Mouse (Mus musculus) MEL (cell line): Measurements from ENCODE around the gene Cald1. TPM values are rescaled to one million over a fixed set of nuclear protein-coding genes. Genes with fewer than 3 reads are reported as not detected.
A peak's percentile ranks its signal among the peaks of the same experiment; 100 is the strongest.

Experiments used
- DNase-seq: peaks from one replicate; pipeline ENCODE4 v3.0.0; 2011; ENCODE audit warnings: low read depth, low spot score
- H3K27ac ChIP-seq: 2 replicates; pipeline ENCODE4 v1.5.1; 2012; ENCODE audit warnings: low read depth, mild to moderate bottlenecking, control low read depth, low read length, moderate library complexity; ENCODE audit not compliant: control insufficient read depth
- H3K27me3 ChIP-seq, 2 experiments: fragments of 150-350 bp in 1 of 2; sonication (generic) in 1 of 2; 2 replicates each; pipeline ENCODE4 v1.6.1; 2012; ENCODE audit warnings: low read length in 2 of 2, mild to moderate bottlenecking in 2 of 2, improper control_type of control experiment in 1 of 2, moderate library complexity in 1 of 2; ENCODE audit not compliant: insufficient read depth in 2 of 2, control insufficient read depth in 1 of 2
- H3K36me3 ChIP-seq, 2 experiments: 2 replicates each; pipeline ENCODE4 v1.6.1; 2012 to 2014; ENCODE audit warnings: low read length in 2 of 2, improper control_type of control experiment in 1 of 2, inconsistent platforms in 1 of 2, mild to moderate bottlenecking in 1 of 2; ENCODE audit not compliant: insufficient read depth in 2 of 2, control insufficient read depth in 1 of 2
- H3K4me1 ChIP-seq, 2 experiments: fragments of 150-350 bp in 1 of 2; sonication (generic) in 1 of 2; 2 replicates each; pipeline ENCODE4 v1.6.1; 2012; ENCODE audit warnings: low read length in 2 of 2, improper control_type of control experiment in 1 of 2, mild to moderate bottlenecking in 1 of 2; ENCODE audit not compliant: insufficient read depth in 2 of 2, control insufficient read depth in 1 of 2
- H3K4me3 ChIP-seq, 2 experiments: fragments of 150-350 bp in 1 of 2; sonication (generic) in 1 of 2; 2 replicates each; pipeline ENCODE4 v1.5.1; 2012; ENCODE audit warnings: low read depth in 2 of 2, low read length in 2 of 2, mild to moderate bottlenecking in 2 of 2, moderate library complexity in 2 of 2, control low read depth in 1 of 2, improper control_type of control experiment in 1 of 2; ENCODE audit not compliant: control insufficient read depth in 1 of 2, insufficient read depth in 1 of 2
- H3K79me2 ChIP-seq: 2 replicates; pipeline ENCODE4 v1.6.1; 2012; ENCODE audit warnings: mild to moderate bottlenecking, low read length, moderate library complexity; ENCODE audit not compliant: control insufficient read depth, poor library complexity, insufficient read depth
- H3K9ac ChIP-seq: 2 replicates; pipeline ENCODE4 v1.6.1; 2012; ENCODE audit warnings: low read depth, mild to moderate bottlenecking, control low read depth, low read length, moderate library complexity; ENCODE audit not compliant: control insufficient read depth, poor library complexity, severe bottlenecking
- H3K9me3 ChIP-seq: fragments of 150-350 bp; sonication (generic); replicated peaks from 2 replicates; pipeline ENCODE4 v1.6.1; 2012; ENCODE audit warnings: mild to moderate bottlenecking, low read length, improper control_type of control experiment, moderate library complexity; ENCODE audit not compliant: insufficient read depth
- CHD1 ChIP-seq: IDR thresholded peaks from 2 replicates; pipeline ENCODE4 v1.6.1; 2012; ENCODE audit warnings: low read depth, mild to moderate bottlenecking, inconsistent platforms, low read length, improper control_type of control experiment
- CHD2 ChIP-seq: IDR thresholded peaks from 2 replicates; pipeline ENCODE4 v1.6.1; 2011; ENCODE audit warnings: low read length, improper control_type of control experiment
- ETS1 ChIP-seq: IDR thresholded peaks from 2 replicates; pipeline ENCODE4 v1.6.1; 2012; ENCODE audit warnings: low read depth, mild to moderate bottlenecking, inconsistent platforms, low read length, improper control_type of control experiment, moderate library complexity
- GABPA ChIP-seq: IDR thresholded peaks from 2 replicates; pipeline ENCODE4 v1.6.1; 2012; ENCODE audit warnings: low read depth, mild to moderate bottlenecking, inconsistent platforms, low read length, improper control_type of control experiment, moderate library complexity
- HCFC1 ChIP-seq: IDR thresholded peaks from 2 replicates; pipeline ENCODE4 v1.6.1; 2012; ENCODE audit warnings: low read depth, mild to moderate bottlenecking, inconsistent platforms, low read length, improper control_type of control experiment, moderate library complexity
- JUND ChIP-seq: IDR thresholded peaks from 2 replicates; pipeline ENCODE4 v1.6.1; 2011; ENCODE audit warnings: low read depth, mild to moderate bottlenecking, improper control_type of control experiment, low read length
- MAX ChIP-seq: IDR thresholded peaks from 2 replicates; pipeline ENCODE4 v1.6.1; 2011; ENCODE audit warnings: low read length, improper control_type of control experiment
- MAZ ChIP-seq: IDR thresholded peaks from 2 replicates; pipeline ENCODE4 v1.6.1; 2012; ENCODE audit warnings: low read depth, mild to moderate bottlenecking, inconsistent platforms, low read length, improper control_type of control experiment
- MEF2A ChIP-seq: IDR thresholded peaks from 2 replicates; pipeline ENCODE4 v1.6.1; 2014; ENCODE audit warnings: low read depth, mild to moderate bottlenecking, inconsistent platforms, low read length, improper control_type of control experiment; ENCODE audit not compliant: poor library complexity, insufficient replicate concordance, severe bottlenecking; ENCODE audit errors: extremely low read depth
- POLR2AphosphoS2 ChIP-seq: IDR thresholded peaks from 2 replicates; pipeline ENCODE4 v1.6.1; 2011; ENCODE audit warnings: low read length, improper control_type of control experiment
- RAD21 ChIP-seq: IDR thresholded peaks from 2 replicates; pipeline ENCODE4 v1.6.1; 2011; ENCODE audit warnings: mild to moderate bottlenecking, low read depth, low read length, improper control_type of control experiment
- RCOR1 ChIP-seq: IDR thresholded peaks from 2 replicates; pipeline ENCODE4 v1.6.1; 2012; ENCODE audit warnings: low read depth, mild to moderate bottlenecking, inconsistent platforms, low read length, improper control_type of control experiment
- SIN3A ChIP-seq: IDR thresholded peaks from 2 replicates; pipeline ENCODE4 v1.6.1; 2012; ENCODE audit warnings: low read length, improper control_type of control experiment, inconsistent platforms
- SMC3 ChIP-seq: IDR thresholded peaks from 2 replicates; pipeline ENCODE4 v1.6.1; 2011; ENCODE audit warnings: low read depth, low read length, improper control_type of control experiment
- TBP ChIP-seq: IDR thresholded peaks from 2 replicates; pipeline ENCODE4 v1.8.0; 2011; ENCODE audit warnings: low read depth, low read length, improper control_type of control experiment
- ZMIZ1 ChIP-seq: IDR thresholded peaks from 2 replicates; pipeline ENCODE4 v1.6.1; 2012; ENCODE audit warnings: low read depth, mild to moderate bottlenecking, inconsistent platforms, low read length, improper control_type of control experiment, moderate library complexity
- ZNF384 ChIP-seq: IDR thresholded peaks from 2 replicates; pipeline ENCODE4 v1.6.1; 2012; ENCODE audit warnings: low read depth, mild to moderate bottlenecking, inconsistent platforms, low read length, improper control_type of control experiment
- polyA plus RNA-seq, 2 experiments: library from polyadenylated mRNA; stranded (reverse) in 1 of 2; unstranded in 1 of 2; fragments of >175 nt in 1 of 2; fragments of >200 nt in 1 of 2; gene quantifications; 2 replicates each; pipeline versions ENCODE4 v1.2.1 to v1.2.4; 2012; ENCODE audit warnings: low replicate concordance in 2 of 2, low read depth in 1 of 2; ENCODE audit not compliant: insufficient read length in 2 of 2, insufficient read depth in 1 of 2, missing spikeins in 1 of 2
- total RNA-seq: library from RNA; depleted of rRNA; stranded (reverse); fragments of 300-350 nt; gene quantifications from 2 replicates; pipeline ENCODE4 v1.2.3, GENCODE M21; 2012

Gene Cald1
- total and polyA plus RNA-seq, 3 experiments: not detected

DNA sequence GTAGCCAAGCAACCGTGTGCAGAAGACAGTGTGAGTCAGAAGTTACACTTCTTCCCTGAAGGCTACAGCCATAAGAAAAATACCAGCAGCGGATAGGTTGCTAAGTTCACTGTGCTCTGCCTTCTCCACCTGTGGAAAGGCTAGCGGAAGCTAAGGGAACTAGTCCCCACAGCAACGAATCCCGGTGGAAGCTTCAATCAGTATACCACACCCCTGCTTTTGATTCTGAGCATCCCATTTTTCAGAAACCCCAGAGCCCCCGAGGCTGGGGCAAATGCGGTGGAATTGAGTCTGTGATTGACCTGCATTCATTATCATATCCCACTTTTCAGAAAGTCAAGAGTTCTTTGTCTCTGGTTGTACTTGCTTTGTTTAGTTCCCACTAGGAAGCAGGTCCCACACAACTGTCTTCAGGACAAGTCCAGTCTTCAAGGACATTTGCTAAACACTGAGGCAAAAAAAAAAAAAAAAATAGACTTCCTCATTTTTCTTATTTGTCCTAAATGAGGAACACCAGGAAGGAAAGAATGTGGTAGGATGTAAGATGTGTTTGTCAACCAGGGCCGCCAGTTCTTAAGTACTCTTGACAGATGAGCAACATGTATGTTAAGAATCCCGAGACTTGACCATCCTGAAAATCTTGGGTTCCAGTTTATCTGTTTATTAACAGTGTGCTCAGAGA lies 118.0 kb downstream of the Cald1 start:
- Histone ChIP-seq H3K79me2 (no peaks in the 10 kb centered on the region), H3K4me1 (no peaks in the 10 kb centered on the region), H3K9me3 (no peaks in the 10 kb centered on the region), H3K9ac (no peak overlapping the region), H3K4me3 (no peak overlapping the region), H3K27ac (no peak overlapping the region), H3K36me3 (no peaks in the 10 kb centered on the region), H3K27me3 (peaks cover 0 to 3% of the 10 kb centered on the region in 2 experiments; a peak in 1 of 4 replicates)
- TF ChIP-seq TBP (no peak), SMC3 (no peak), ETS1 (no peak), MAX (no peak), SIN3A (no peak), ZNF384 (peak; percentile 61), POLR2AphosphoS2 (no peak)
- no peak for DNase-seq

- Histone ChIP-seq H3K9ac (no peak overlapping the region), H3K27ac (no peak overlapping the region), H3K4me1 (no peaks in the 10 kb centered on the region), H3K27me3 (peaks cover 0 to 4% of the 10 kb centered on the region in 2 experiments; a peak in 3 of 4 replicates)
- DNase-seq: no peak
- TF ChIP-seq CHD2 (no peak), RAD21 (no peak), JUND (no peak), ZNF384 (no peak), GABPA (no peak), HCFC1 (no peak), RCOR1 (no peak), MEF2A (no peak), POLR2AphosphoS2 (no peak), ZMIZ1 (no peak), MAX (no peak), SIN3A (no peak), CHD1 (no peak), MAZ (no peak)
- TF ChIP-seq, all 39 proteins: peak for 0
- no peaks in the 10 kb centered on the region for H3K9me3 ChIP-seq
- no peak overlapping the region for H3K4me3 ChIP-seq
- H3K36me3 ChIP-seq: no peaks in the 10 kb centered on the region
- H3K79me2 ChIP-seq: no peaks in the 10 kb centered on the region
These were observed 118.8 kb downstream of the Cald1 start for GRCm38 (mm10) chr6:34716888-34717635.
